Mouse (Mus musculus) liver, adult (tissue): ENCODE results near the gene 4930595D18Rik.

Source experiments
- GATA4 ChIP-seq: IDR thresholded peaks from 2 replicates; pipeline ENCODE4 v1.6.1; 2014; ENCODE audit warnings: mild to moderate bottlenecking, low read length; ENCODE audit not compliant: insufficient replicate concordance

The 4930595D18Rik gene

DNA sequence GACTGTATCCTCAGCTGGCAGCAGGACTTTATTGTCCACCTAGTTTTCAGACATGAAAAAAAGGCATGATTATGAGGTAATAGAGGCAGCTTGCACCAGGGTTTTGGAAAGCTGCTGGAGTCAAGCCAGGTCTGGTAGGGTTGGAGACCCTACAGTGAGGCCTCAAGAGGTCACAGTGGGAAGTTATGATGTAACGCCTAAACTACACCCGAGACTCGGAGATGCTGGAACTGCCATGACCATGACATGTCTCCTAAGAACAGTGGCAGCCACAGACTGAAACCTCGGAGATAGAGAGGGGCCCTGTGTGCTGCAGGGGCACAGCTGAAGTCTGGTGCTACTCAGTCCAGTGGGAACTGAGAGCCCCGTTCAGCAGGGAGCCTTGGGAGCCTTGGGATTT, at the start of gene 4930595D18Rik:
4930595D18Rik (minus strand) TSS at position 16 of the 400 bp plus-strand sequence.
- no peak for TF ChIP-seq GATA4

DNA sequence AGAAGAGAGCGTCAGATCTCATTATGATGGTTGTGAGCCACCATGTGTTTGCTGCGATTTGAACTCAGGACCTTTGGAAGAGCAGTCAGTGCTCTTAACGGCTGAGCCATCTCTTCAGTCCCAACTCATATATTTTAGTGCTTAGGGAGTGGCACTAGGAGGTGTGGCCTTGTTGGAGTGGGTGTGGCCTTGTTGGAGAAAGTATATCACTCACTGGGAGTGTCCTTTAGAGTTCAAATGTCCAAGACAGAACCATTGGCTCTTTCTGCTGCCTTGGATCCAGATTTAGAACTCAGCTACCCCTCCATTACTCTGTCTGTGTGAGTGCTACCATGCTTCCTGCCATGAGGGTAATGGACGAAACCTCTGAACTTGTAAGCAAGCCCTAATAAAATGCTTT, 49.5 kb upstream of the 4930595D18Rik start:
- TF ChIP-seq GATA4: no peak

DNA sequence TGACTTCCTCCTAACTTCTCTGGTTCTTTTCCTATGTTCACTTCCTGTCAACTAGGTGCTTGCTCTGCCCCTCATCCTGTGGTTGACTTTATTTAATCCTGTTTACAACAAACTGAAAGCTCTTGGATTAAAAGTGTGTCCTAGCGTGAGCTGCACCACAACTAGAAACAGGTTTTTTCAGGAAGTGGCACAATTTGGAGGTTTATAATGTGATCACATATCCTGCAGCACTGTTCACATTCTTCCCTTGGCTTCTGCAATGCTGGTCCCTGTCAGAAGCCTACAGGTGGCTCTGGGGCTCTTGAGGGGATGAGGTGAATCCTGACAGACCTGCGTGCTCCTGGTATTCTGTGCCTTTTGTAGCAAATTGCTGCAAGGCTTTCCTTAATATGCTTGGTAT, 46.5 kb upstream of the 4930595D18Rik start:
- no peak for TF ChIP-seq GATA4

DNA sequence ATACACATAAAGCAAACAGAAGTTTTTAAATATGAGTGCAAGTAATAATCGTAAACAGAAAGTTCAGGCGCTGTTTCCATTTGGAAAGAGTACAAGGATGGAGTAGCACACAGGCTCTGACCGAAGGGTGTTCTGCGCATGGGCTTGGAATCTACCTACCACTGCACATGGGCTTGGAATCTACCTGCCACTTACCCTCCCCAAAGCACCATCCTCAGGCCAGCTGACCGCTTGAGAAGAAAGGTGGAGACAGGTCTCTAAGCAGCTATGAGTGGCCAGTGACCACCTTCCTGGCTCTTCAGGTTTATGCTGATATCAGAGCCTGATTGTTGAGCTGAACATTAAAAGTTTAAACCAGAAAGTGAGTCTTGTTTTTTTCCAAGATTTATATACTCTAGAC, 44.2 kb upstream of the 4930595D18Rik start:
- TF ChIP-seq GATA4: no peak

DNA sequence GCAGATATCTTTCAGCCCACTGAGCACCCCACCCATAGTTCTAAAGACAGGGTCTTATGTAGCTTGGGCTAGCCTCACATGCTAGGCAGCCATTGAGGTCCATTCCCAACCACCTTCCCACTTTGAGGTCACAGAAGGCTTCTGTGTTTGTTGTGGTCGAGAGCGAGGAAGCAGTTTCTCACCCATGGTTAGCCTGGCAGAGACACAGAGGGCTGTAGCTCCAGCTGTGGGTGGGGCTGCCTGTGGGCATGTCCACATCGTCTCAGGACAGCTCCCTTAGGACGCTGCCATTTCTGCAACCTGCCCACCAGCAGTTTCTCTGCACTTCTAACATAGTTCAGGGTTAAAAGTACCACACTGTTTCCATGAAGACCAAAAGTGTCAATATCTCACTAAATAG, 43.1 kb upstream of the 4930595D18Rik start:
- TF ChIP-seq GATA4: no peak

DNA sequence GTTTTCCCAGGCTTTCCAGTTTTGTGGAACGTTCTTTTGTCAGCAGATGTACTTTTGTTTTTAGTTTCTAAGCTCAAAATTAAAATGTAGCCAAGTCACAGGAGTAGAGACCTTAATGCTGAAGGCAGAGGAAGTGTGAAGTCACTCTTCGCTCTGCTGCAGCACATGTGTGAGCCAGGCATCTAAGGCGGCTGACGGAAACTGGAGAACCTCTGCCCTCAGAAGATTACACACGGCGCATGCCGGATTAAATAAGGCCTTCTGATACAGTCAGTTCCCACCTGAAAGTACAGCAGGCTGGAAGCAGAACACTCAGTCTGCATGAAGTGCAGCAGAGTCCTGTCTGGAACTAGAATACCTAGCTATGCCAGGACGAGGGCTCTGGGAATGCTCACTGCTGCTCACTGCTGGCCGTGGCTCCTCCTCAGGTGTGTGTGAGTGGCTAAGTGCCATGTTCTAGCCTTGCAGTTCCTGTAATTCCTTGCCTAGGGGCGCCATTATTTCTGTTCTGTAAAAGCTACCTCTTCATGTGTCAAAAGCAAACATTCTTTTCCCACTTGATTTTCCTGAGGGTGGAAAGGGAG, 41.0 kb upstream of the 4930595D18Rik start:
- TF ChIP-seq GATA4: no peak

DNA sequence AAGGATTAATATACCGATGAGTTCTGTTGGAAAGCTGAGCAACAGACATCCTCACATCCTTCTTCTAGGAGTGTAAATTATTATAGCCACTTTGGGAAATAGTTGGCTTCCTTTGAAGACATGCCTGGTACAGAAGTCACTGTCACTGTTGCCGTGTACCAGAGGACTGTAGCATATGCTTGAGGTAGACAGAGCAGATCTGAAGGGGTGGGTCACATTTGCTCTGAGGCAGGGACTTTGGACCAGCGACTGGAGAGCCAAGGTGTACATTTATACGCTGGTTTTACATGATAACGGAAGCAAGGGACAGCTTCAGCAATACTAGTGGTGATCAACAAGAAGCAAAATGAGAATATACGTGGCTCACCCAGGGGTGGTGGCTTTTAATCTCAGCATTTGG, 34.6 kb upstream of the 4930595D18Rik start:
- TF ChIP-seq GATA4: no peak

DNA sequence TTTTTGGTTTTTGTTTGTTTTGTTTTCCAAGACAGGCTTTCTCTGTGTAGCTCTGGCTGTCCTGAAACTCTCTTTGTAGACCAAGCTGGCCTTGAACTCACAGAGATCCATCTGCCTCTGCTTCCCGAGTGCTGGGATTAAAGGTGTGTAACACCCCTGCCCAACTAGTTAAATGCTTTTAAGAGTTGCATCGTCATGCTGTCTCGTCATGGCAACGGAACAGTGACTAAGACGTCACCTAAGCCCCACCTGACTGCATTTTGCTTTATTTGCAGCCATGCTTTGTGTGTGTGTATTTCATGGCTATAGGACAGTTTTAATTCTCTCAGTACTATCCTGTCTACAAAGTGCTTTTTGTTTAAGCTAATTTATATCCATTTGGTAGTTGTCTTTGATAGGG, 27.4 kb upstream of the 4930595D18Rik start:
- no peak for TF ChIP-seq GATA4

DNA sequence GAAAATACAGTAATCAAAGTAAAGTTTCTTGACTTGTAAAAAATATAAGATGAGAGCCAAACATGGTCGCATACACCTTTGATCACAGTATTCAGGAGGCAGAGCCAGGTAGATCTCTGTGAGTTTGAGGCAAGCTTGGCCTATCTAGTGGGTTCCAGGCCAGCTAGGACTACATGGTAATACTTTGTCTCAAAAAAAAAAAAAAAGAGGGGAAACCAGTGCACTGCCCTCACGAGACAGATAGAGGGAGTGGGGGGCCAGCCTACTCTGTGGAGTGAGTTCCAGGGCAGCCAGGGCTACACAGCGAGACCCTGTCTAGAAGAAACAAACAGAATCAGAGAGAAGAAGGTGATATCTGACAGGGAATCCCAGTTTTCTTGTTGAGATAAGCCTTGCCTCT, 23.4 kb upstream of the 4930595D18Rik start:
- no peak for TF ChIP-seq GATA4

DNA sequence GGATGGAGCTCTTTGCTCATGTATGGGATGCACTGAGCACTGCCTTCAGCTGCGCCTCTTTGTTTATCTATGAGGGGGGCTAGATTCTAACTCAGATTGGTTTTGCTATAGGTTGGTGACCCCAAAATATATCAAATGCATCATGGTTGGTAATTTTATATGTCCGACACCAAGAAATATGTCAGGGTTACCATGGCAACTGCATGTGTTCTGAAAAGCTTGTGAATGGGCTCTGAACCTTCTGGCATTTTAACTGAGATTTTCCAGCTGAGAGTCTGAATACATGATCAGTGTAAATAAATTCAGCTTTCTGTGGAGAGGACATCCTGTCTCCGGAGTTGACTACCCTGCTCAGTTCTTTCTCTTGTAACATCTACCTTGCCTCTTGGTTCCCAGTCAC, 19.7 kb upstream of the 4930595D18Rik start:
- TF ChIP-seq GATA4: no peak

DNA sequence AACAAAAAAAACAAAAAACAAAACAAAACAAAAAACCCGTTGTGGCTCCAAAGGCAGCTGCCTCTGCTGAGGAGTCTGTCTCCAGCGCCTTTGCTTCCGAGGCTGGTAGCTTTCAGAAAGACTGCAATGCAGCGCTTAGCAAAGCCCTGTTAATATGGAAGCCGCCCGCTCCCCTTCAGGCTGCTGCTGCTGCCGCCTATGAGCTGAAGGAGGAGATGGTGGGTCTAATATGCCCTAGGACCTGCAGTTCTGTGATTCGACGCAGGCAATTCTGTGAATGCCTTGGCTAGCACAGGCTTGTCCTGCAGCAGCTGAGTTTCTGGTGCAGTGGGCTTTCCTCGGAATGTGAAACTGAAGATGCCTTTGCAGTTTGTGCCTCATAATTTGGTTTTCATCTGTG, 18.8 kb upstream of the 4930595D18Rik start:
- TF ChIP-seq GATA4: no peak

DNA sequence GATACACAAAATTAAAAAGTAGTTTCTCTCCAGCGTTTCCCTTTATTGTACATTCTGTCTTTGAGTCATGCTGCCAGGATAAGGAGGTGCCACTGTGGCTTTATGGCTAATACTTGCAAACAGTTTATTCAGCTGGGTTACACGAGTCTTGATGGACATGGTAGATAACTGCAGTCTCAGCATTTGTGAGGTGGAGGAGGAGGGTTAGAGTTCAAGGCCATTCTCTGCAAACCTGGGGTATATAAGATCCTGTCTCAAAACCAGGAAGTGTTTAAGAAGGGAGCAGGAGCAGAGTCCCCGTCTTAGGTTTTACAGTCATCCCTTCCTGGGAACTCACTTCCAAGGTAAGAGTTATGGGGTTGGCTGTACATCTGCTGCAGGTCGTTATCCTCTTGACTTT, 12.3 kb upstream of the 4930595D18Rik start:
- no peak for TF ChIP-seq GATA4

DNA sequence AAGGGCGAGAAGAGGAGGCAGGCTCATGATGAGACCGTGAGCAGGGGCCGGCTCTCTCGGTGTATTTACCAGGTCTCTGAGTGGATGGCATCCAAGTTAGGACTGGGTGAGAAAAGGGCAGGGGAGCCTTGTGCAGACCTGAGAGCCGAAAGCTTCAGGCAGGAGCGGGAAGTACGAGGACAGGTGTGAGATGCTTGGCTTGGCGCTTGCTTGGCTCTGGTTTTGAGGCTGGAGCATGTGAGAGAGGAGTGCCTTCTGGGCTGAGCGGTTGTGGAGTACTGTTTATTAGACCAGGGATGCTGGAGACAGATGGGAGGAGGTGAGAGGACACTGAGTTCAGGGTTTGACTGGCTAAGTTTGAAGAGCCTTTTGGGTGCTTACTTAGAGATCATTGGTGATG, 9.0 kb upstream of the 4930595D18Rik start:
- no peak for TF ChIP-seq GATA4

DNA sequence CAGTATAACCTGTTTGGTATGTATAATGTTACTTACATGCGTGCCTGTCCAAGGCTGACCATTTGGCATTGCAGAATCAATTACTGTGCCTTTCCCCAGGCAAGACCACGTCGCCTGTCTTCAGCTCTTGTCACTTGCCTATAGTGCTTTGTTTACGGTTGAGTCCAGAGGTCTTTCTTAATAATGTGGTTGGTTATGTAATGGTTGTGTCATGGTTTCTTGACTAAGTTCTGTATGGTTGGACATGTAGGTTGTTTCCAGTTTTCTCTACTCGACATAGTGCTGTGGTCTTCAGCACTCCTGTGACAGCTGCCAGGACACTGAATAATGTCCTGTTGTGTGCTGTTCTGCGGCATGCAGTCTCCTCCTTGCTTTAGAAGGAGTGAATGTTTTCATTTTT, 8.5 kb upstream of the 4930595D18Rik start:
- TF ChIP-seq GATA4: no peak

DNA sequence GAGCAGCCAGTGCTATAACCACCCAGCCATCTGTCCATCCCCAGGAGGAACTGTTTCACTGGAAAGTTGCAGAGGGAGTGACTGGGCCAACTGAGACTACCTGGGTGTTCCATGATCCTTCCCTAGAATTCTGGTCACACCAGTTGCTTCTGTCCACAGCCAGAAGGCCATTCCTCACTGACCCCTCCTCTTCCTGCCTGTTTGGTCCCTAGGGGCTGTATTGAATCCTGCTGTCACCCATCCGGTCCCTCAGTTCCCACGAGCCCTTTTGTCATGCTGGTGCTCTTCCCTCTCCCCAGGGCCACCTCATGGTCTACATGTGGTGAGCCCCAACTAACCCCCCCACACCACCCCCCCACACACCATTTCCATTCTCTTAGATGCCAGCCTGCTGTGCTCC, 6.6 kb upstream of the 4930595D18Rik start:
- no peak for TF ChIP-seq GATA4

DNA sequence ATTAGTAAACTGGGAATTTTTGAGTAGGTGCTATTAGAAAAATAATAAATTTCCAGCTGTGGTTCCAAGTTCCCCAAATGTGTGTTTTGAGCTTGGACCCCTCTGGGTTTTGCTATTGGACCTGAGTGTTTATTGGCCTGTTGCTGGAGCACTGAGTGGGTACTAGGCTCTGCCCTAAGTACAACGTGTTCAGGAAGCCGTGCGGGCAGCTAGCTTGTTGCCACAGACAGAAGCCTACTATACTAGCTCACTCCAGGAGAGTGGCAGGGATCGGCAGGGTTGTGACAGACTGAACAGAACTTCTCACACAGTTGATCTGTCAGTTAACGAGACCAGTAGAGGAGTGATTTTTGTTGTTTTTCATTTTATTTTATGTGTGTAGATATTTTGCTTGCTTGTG, 6.1 kb upstream of the 4930595D18Rik start:
- no peak for TF ChIP-seq GATA4

DNA sequence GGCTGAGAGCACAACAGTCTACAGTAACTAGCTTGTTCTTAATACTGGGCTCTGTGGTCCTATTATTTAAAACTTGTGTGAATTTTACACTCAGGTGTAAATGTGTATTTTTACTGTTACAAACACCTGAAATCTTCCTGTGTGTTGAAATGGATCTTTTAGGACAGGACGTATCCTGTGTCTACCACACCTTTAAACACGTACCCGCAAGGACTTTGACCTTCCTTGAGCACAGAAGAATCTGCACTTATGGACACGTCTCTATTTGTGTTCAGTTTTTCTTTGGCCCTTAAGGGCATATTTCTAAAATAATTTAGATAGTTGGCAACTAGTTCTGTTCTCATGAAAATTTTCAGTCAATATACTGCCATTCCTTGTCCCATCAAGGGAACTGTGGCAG, 4.0 kb upstream of the 4930595D18Rik start:
- TF ChIP-seq GATA4: no peak

DNA sequence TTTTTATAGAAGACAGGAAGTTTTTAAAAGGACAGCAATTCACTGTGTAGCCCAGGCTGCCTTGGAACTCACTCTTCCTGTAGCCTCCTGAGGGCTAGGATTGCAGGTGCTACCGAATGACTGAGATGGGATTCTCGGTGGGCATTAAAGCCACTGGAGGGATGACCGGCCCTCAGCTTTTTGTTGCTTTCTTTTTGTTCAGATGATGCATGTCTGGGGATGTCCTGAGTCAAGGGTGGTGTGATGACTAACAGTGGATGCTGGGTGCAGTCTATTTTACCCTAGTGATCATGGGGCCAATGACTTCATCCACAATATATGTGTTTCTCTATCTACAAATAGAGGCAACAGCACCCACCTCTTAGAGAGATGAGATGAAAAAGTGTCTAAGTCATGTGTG, 2.7 kb upstream of the 4930595D18Rik start:
- TF ChIP-seq GATA4: no peak
